Mouse (Mus musculus) duodenum, adult 2 months (tissue): Measurements from ENCODE around the gene St13. TPM values are rescaled to one million over a fixed set of nuclear protein-coding genes. Genes with fewer than 3 reads are reported as not detected.

ENCODE experiments used
- polyA plus RNA-seq: library from polyadenylated mRNA; depleted of rRNA; stranded (reverse); fragments of >200 nt; gene quantifications from 2 replicates; pipeline ENCODE4 v1.2.3, GENCODE M21; 2012; ENCODE audit warnings: low replicate concordance; rRNA removed

The St13 gene
- polyA plus RNA-seq, result 3.7 and 10.6 TPM in 2 replicates

GRCm38 (mm10) chr15:81399638-81400315, at the start of gene St13, which contains the start of gene Xpnpep3:
TSS of gene St13 (minus strand) at chr15:81400077.
TSS of gene Xpnpep3 (plus strand) at chr15:81400138.

GRCm38 (mm10) chr15:81408199-81408598, 8.3 kb upstream of the St13 start, which contains the start of gene Dnajb7:
TSS of gene Dnajb7 (minus strand) at chr15:81408299.

GRCm38 (mm10) chr15:81360345-81361021, 39.4 kb downstream of the St13 start, which contains the start of gene Slc25a17:
TSS of gene Slc25a17 (minus strand) at chr15:81360812.

Other genes starting within 250 kb of the St13 start
- gene Mrtfa, start 209.3 kb downstream of the St13 start, polyA plus RNA-seq, result 26.8 and 29.2 TPM in 2 replicates
- gene Mchr1, start 164.6 kb downstream of the St13 start, polyA plus RNA-seq, result 0.56 and 1.1 TPM in 2 replicates
- gene Slc25a17, start 39.3 kb downstream of the St13 start, polyA plus RNA-seq, result 5.6 and 10.0 TPM in 2 replicates
- 1.2 and 3.5 TPM in 2 replicates for gene Xpnpep3, start 61 bp upstream of the St13 start, polyA plus RNA-seq
- 0.12 and 0.21 TPM in 2 replicates for gene Dnajb7, start 8.2 kb upstream of the St13 start, polyA plus RNA-seq
- gene Rbx1, start 66.2 kb upstream of the St13 start, polyA plus RNA-seq, result 9.8 and 10.6 TPM in 2 replicates
- gene Ep300, start 185.3 kb upstream of the St13 start, polyA plus RNA-seq, result 15.7 and 17.1 TPM in 2 replicates